Mouse (Mus musculus): ENCODE data around the gene Syap1. TPM values are rescaled to one million over a fixed set of nuclear protein-coding genes. Genes with fewer than 3 reads are reported as not detected.
"Not testable (repeated sequence)": the region's sequence is repeated elsewhere in the genome, so short reads cannot be mapped to it uniquely, and the experiment has no call there.

Syap1 gene
- polyA plus RNA-seq, 1 experiment from 2014 or later, result 46.7 TPM

GRCm38 (mm10) chrX:162831542-162831941 is 56.7 kb downstream of the Syap1 start:
- Histone ChIP-seq H3K4me3 (ENCODE audit: low read depth, low read length) (no peak overlapping the region), H3K4me2 (replicated peaks; ENCODE audit: low read depth) (no peak overlapping the region), H3K4me1 (replicated peaks; ENCODE audit: control insufficient read depth, insufficient read depth, low read length) (no peaks in the 10 kb centered on the region), H3K27ac (ENCODE audit: low read depth, low read length) (0 out of 2 replicates have a peak overlapping the region, but pooled peaks have one; percentile 54), H3K9me3 (ENCODE audit: control insufficient read depth) (no peaks in the 10 kb centered on the region), H3K9ac (ENCODE audit: low read depth, low read length) (no peak overlapping the region), H3K27me3 (replicated peaks; ENCODE audit: control insufficient read depth, insufficient read depth, low read length) (no peaks in the 10 kb centered on the region), H3K36me3 (ENCODE audit: control insufficient read depth, insufficient read depth) (no peaks in the 10 kb centered on the region)
- no peak for ATAC-seq
- 72% methylated on average over 1 of the region's 1 CpGs for WGBS
- TF ChIP-seq CTCF (IDR thresholded peaks at IDR 0.05; ENCODE audit: low read depth), result no peak

- WGBS, result 47% methylated on average over 1 of the region's 1 CpGs
- Histone ChIP-seq H3K36me3 (ENCODE audit: control insufficient read depth, insufficient read depth) (no peaks in the 10 kb centered on the region), H3K27ac (ENCODE audit: low read depth, low read length) (no peak overlapping the region), H3K4me2 (replicated peaks; ENCODE audit: low read depth) (no peak overlapping the region), H3K9me3 (ENCODE audit: control insufficient read depth) (no peaks in the 10 kb centered on the region), H3K9ac (ENCODE audit: low read depth, low read length) (no peak overlapping the region), H3K4me3 (ENCODE audit: low read depth, low read length) (no peak overlapping the region), H3K27me3 (replicated peaks; ENCODE audit: control insufficient read depth, insufficient read depth, low read length) (no peaks in the 10 kb centered on the region), H3K4me1 (replicated peaks; ENCODE audit: control insufficient read depth, insufficient read depth, low read length) (no peaks in the 10 kb centered on the region)
- TF ChIP-seq CTCF (IDR thresholded peaks at IDR 0.05; ENCODE audit: low read depth), result no peak
- ATAC-seq, result no peak
These were observed 57.2 kb downstream of the Syap1 start for GRCm38 (mm10) chrX:162831036-162831435.

- not testable (repeated sequence) for H3K9ac ChIP-seq (ENCODE audit: low read depth, low read length); H3K4me2 ChIP-seq (replicated peaks; ENCODE audit: low read depth); ATAC-seq
These were observed 57.9 kb downstream of the Syap1 start for GRCm38 (mm10) chrX:162830313-162830712.

GRCm38 (mm10) chrX:162829741-162830140 is 58.5 kb downstream of the Syap1 start:
- H3K27ac ChIP-seq (ENCODE audit: low read depth, low read length), result no peak overlapping the region; the same call in 1 of the 2 replicates
- peak overlapping the region; percentile 35 for H3K4me3 ChIP-seq (ENCODE audit: low read depth, low read length)
- TF ChIP-seq CTCF (IDR thresholded peaks at IDR 0.05; ENCODE audit: low read depth), result no peak
- ATAC-seq, result no peak
- H3K9ac ChIP-seq (ENCODE audit: low read depth, low read length), result 0 out of 2 replicates have a peak overlapping the region, but pooled peaks have one; percentile 22
- no peaks in the 10 kb centered on the region for H3K36me3 ChIP-seq (ENCODE audit: control insufficient read depth, insufficient read depth)
- peak overlapping the region; percentile 50 for H3K4me2 ChIP-seq (replicated peaks; ENCODE audit: low read depth)
- H3K4me1 ChIP-seq (replicated peaks; ENCODE audit: control insufficient read depth, insufficient read depth, low read length), result no peaks in the 10 kb centered on the region
- no peaks in the 10 kb centered on the region for H3K27me3 ChIP-seq (replicated peaks; ENCODE audit: control insufficient read depth, insufficient read depth, low read length)
- 39% methylated on average over 5 of the region's 5 CpGs for WGBS
- H3K9me3 ChIP-seq (ENCODE audit: control insufficient read depth), result no peaks in the 10 kb centered on the region

More at GRCm38 (mm10) chrX:162830313-162830712, 57.9 kb downstream of the Syap1 start:
- not testable (repeated sequence) for H3K27me3 ChIP-seq (replicated peaks; ENCODE audit: control insufficient read depth, insufficient read depth, low read length); H3K4me3 ChIP-seq (ENCODE audit: low read depth, low read length); H3K36me3 ChIP-seq (ENCODE audit: control insufficient read depth, insufficient read depth); H3K4me1 ChIP-seq (replicated peaks; ENCODE audit: control insufficient read depth, insufficient read depth, low read length); H3K27ac ChIP-seq (ENCODE audit: low read depth, low read length); H3K9me3 ChIP-seq (ENCODE audit: control insufficient read depth)
- 68% methylated on average over 2 of the region's 2 CpGs for WGBS

GRCm38 (mm10) chrX:162829203-162829708 is 59.0 kb downstream of the Syap1 start, which contains the start of gene Txlng:
Gene Txlng, minus strand, starts transcription at chrX:162829454.
- H3K27me3 ChIP-seq (replicated peaks; ENCODE audit: control insufficient read depth, insufficient read depth, low read length), result no peaks in the 10 kb centered on the region
- no peaks in the 10 kb centered on the region for H3K4me1 ChIP-seq (replicated peaks; ENCODE audit: control insufficient read depth, insufficient read depth, low read length)

GRCm38 (mm10) chrX:162828783-162829182 is 59.5 kb downstream of the Syap1 start:
- peak overlapping the region; percentile 52 for H3K4me3 ChIP-seq (ENCODE audit: low read depth, low read length)
- peak overlapping the region; percentile 46; the same call in 1 of the 2 replicates for H3K27ac ChIP-seq (ENCODE audit: low read depth, low read length)
- H3K4me2 ChIP-seq (replicated peaks; ENCODE audit: low read depth), result peak overlapping the region; percentile 75
- H3K36me3 ChIP-seq (ENCODE audit: control insufficient read depth, insufficient read depth), result no peaks in the 10 kb centered on the region
- peak; percentile 6 for ATAC-seq
- H3K9me3 ChIP-seq (ENCODE audit: control insufficient read depth), result no peaks in the 10 kb centered on the region
- 26% methylated on average over 20 of the region's 20 CpGs for WGBS
- peak overlapping the region; percentile 48 for H3K9ac ChIP-seq (ENCODE audit: low read depth, low read length)
- H3K4me1 ChIP-seq (replicated peaks; ENCODE audit: control insufficient read depth, insufficient read depth, low read length), result no peaks in the 10 kb centered on the region
- no peaks in the 10 kb centered on the region for H3K27me3 ChIP-seq (replicated peaks; ENCODE audit: control insufficient read depth, insufficient read depth, low read length)
- TF ChIP-seq CTCF (IDR thresholded peaks at IDR 0.05; ENCODE audit: low read depth), result no peak

More at GRCm38 (mm10) chrX:162829203-162829708, 59.0 kb downstream of the Syap1 start, which contains the start of gene Txlng:
- no peaks in the 10 kb centered on the region for H3K9me3 ChIP-seq (ENCODE audit: control insufficient read depth)
- peak within 1 kb of the TSS; percentile 46; the same call in 1 of the 2 replicates for H3K27ac ChIP-seq (ENCODE audit: low read depth, low read length)
- peak within 1 kb of the TSS; percentile 75 for H3K4me2 ChIP-seq (replicated peaks; ENCODE audit: low read depth)
- no peak for TF ChIP-seq CTCF (IDR thresholded peaks at IDR 0.05; ENCODE audit: low read depth)
- H3K9ac ChIP-seq (ENCODE audit: low read depth, low read length), result peak within 1 kb of the TSS; percentile 48
- peak within 1 kb of the TSS; percentile 52 for H3K4me3 ChIP-seq (ENCODE audit: low read depth, low read length)
- ATAC-seq, result peak; percentile 98
- H3K36me3 ChIP-seq (ENCODE audit: control insufficient read depth, insufficient read depth), result no peaks in the 10 kb centered on the region
- 21% methylated on average over 37 of the region's 37 CpGs for WGBS
